Mouse (Mus musculus) embryonic facial prominence, embryonic 15.5 days (tissue): Measurements from ENCODE around the gene Me1. TPM values are rescaled to one million over a fixed set of nuclear protein-coding genes. Genes with fewer than 3 reads are reported as not detected.

Experiments
- ATAC-seq: fragments of 200-750 bp; cut with Nextera tagmentation; 2 replicates; pipeline ENCODE4 v1.8.0; 2017; ENCODE audit warnings: low read depth, moderate TSS enrichment; ENCODE audit not compliant: insufficient number of reproducible peaks, low FRiP score, low TSS enrichment
- H3K27ac ChIP-seq: fragments of 300-500 bp; sonication (generic); replicated peaks from 2 replicates; pipeline ENCODE4 v1.5.1; 2015; ENCODE audit warnings: mild to moderate bottlenecking, inconsistent platforms
- H3K27me3 ChIP-seq: fragments of 300-500 bp; sonication (generic); 2 replicates; pipeline ENCODE4 v1.6.1; 2015; ENCODE audit warnings: inconsistent platforms
- H3K36me3 ChIP-seq: fragments of 300-500 bp; sonication (generic); 2 replicates; pipeline ENCODE4 v1.6.1; 2015; ENCODE audit warnings: mild to moderate bottlenecking, inconsistent platforms
- H3K4me1 ChIP-seq: fragments of 300-500 bp; sonication (generic); 2 replicates; pipeline ENCODE4 v1.6.1; 2015; ENCODE audit warnings: inconsistent platforms
- H3K4me2 ChIP-seq: fragments of 300-500 bp; sonication (generic); replicated peaks from 2 replicates; pipeline ENCODE4 v1.6.1; 2015; ENCODE audit warnings: mild to moderate bottlenecking, inconsistent platforms
- H3K4me3 ChIP-seq: fragments of 300-500 bp; sonication (generic); replicated peaks from 2 replicates; pipeline ENCODE4 v1.5.1; 2015; ENCODE audit warnings: mild to moderate bottlenecking, inconsistent platforms
- H3K9ac ChIP-seq: fragments of 300-500 bp; sonication (generic); 2 replicates; pipeline ENCODE4 v1.6.1; 2015; ENCODE audit warnings: inconsistent platforms
- H3K9me3 ChIP-seq: fragments of 300-500 bp; sonication (generic); replicated peaks from 2 replicates; pipeline ENCODE4 v1.6.1; 2016; ENCODE audit warnings: inconsistent platforms
- WGBS: fragments of 180-500 bp; shearing (Covaris S2); methylation state at CpG from one replicate; pipeline ENCODE4 v1.1.7; 2015; 5-methylcytosine and 5-hydroxymethylcytosine counted together
- polyA plus RNA-seq: library from polyadenylated mRNA; unstranded; fragments of >200 nt; fragmentation: Nextera tagmentation; extraction: Ambion mirVana; gene quantifications from 2 replicates; pipeline ENCODE4 v1.2.1, GENCODE M21; 2015

Gene Me1
- polyA plus RNA-seq, 1 experiment from 2014 or later: 29.7 TPM

GRCm38 (mm10) chr9:86543451-86543850, 152.3 kb downstream of the Me1 start:
- ATAC-seq: no peak
- 90% methylated on average over 3 of the region's 3 CpGs for WGBS

GRCm38 (mm10) chr9:86534071-86534470, 161.7 kb downstream of the Me1 start:
- Histone ChIP-seq H3K36me3 (peaks cover 30% of the 10 kb centered on the region), H3K27ac (no peak overlapping the region), H3K4me1 (no peaks in the 10 kb centered on the region), H3K4me3 (no peak overlapping the region), H3K9ac (no peak overlapping the region), H3K9me3 (no peaks in the 10 kb centered on the region), H3K27me3 (no peaks in the 10 kb centered on the region), H3K4me2 (no peak overlapping the region)
- WGBS: 87% methylated on average over 5 of the region's 5 CpGs
- ATAC-seq: no peak

More at GRCm38 (mm10) chr9:86543451-86543850, 152.3 kb downstream of the Me1 start:
- Histone ChIP-seq H3K9me3 (no peaks in the 10 kb centered on the region), H3K27ac (no peak overlapping the region), H3K27me3 (no peaks in the 10 kb centered on the region), H3K4me1 (no peaks in the 10 kb centered on the region), H3K4me3 (no peak overlapping the region), H3K36me3 (peaks cover 52% of the 10 kb centered on the region), H3K9ac (no peak overlapping the region), H3K4me2 (no peak overlapping the region)

Other genes with a start within 250 kb of the Me1 start
- 3.8 and 5.5 TPM in 2 replicates for gene Ube2cbp, start 231.0 kb downstream of the Me1 start, polyA plus RNA-seq
- gene Dop1a, start 228.8 kb downstream of the Me1 start, polyA plus RNA-seq: 16.4 and 16.8 TPM in 2 replicates
- gene Pgm3, start 124.1 kb downstream of the Me1 start, polyA plus RNA-seq: 34.6 and 35.5 TPM in 2 replicates
- 3.1 and 5.0 TPM in 2 replicates for gene Rwdd2a, start 124.0 kb downstream of the Me1 start, polyA plus RNA-seq
- gene Prss35, start 47.7 kb upstream of the Me1 start, polyA plus RNA-seq: 54.5 and 64.6 TPM in 2 replicates
- gene Snap91, start 184.7 kb upstream of the Me1 start, polyA plus RNA-seq: 9.8 and 10.1 TPM in 2 replicates